Mouse (Mus musculus): ENCODE data around the gene Prcp. TPM values are rescaled to one million over a fixed set of nuclear protein-coding genes. Genes with fewer than 3 reads are reported as not detected.

Gene Prcp
- total and polyA plus RNA-seq, 3 experiments, result 12.9 to 42.5 (median 41.2) TPM

GRCm38 (mm10) chr7:92884998-92885660 lies 10.9 kb downstream of the Prcp start:
- Histone ChIP-seq H3K4me3 (ENCODE audit: low read depth, low read length) (no peak overlapping the region), H3K9me3 (replicated peaks) (no peaks in the 10 kb centered on the region), H3K36me3 (replicated peaks) (peaks cover 56% of the 10 kb centered on the region), H3K27me3 (ENCODE audit: insufficient read depth, low read length) (no peaks in the 10 kb centered on the region), H3K4me1 (ENCODE audit: insufficient read depth, low read depth, low read length) (peaks cover 5% of the 10 kb centered on the region)
- DNase-seq (ENCODE audit: low spot score) (no peak), ATAC-seq (ENCODE audit: extremely low read depth, insufficient number of reproducible peaks, low FRiP score, poor library complexity, severe bottlenecking) (no peak)
- no peak for TF ChIP-seq CTCF (IDR thresholded peaks at IDR 0.05; ENCODE audit: low read depth, low read length)
- TF ChIP-seq GATA2 (IDR thresholded peaks at IDR 0.05; ENCODE audit: borderline replicate concordance, low read depth, low read length), result no peak
- no peak for TF ChIP-seq TAL1 (conservative IDR thresholded peaks at IDR 0.05; ENCODE audit: low read depth, low read length)
- no peak for TF ChIP-seq GATA1 (IDR thresholded peaks at IDR 0.05; ENCODE audit: borderline replicate concordance, low read length)
- no peak for TF ChIP-seq POLR2AphosphoS5 (IDR thresholded peaks at IDR 0.05; ENCODE audit: insufficient replicate concordance, low read depth, low read length)

- TF ChIP-seq POLR2AphosphoS5 (IDR thresholded peaks at IDR 0.05; ENCODE audit: insufficient replicate concordance, low read depth, low read length) (no peak), GATA1 (IDR thresholded peaks at IDR 0.05; ENCODE audit: borderline replicate concordance, low read length) (no peak), TAL1 (conservative IDR thresholded peaks at IDR 0.05; ENCODE audit: low read depth, low read length) (no peak), CTCF (IDR thresholded peaks at IDR 0.05; ENCODE audit: low read depth, low read length) (no peak), GATA2 (IDR thresholded peaks at IDR 0.05; ENCODE audit: borderline replicate concordance, low read depth, low read length) (no peak)
- ATAC-seq (ENCODE audit: extremely low read depth, insufficient number of reproducible peaks, low FRiP score, poor library complexity, severe bottlenecking) (no peak), DNase-seq (ENCODE audit: low spot score) (no peak)
- H3K9me3 ChIP-seq (replicated peaks), result no peaks in the 10 kb centered on the region
- H3K36me3 ChIP-seq (replicated peaks), result peaks cover 53% of the 10 kb centered on the region
- H3K4me1 ChIP-seq (ENCODE audit: insufficient read depth, low read depth, low read length), result peaks cover 5% of the 10 kb centered on the region
- H3K27me3 ChIP-seq (ENCODE audit: insufficient read depth, low read length), result no peaks in the 10 kb centered on the region
- no peak overlapping the region for H3K4me3 ChIP-seq (ENCODE audit: low read depth, low read length)
These were observed 12.5 kb downstream of the Prcp start for GRCm38 (mm10) chr7:92886801-92887200.

- Histone ChIP-seq H3K27me3 (ENCODE audit: insufficient read depth, low read length) (no peaks in the 10 kb centered on the region), H3K36me3 (replicated peaks) (peaks cover 49% of the 10 kb centered on the region), H3K9me3 (replicated peaks) (no peaks in the 10 kb centered on the region), H3K4me1 (ENCODE audit: insufficient read depth, low read depth, low read length) (peaks cover 5% of the 10 kb centered on the region), H3K4me3 (ENCODE audit: low read depth, low read length) (no peak overlapping the region)
- DNase-seq (ENCODE audit: low spot score) (no peak), ATAC-seq (ENCODE audit: extremely low read depth, insufficient number of reproducible peaks, low FRiP score, poor library complexity, severe bottlenecking) (no peak)
- TF ChIP-seq CTCF (IDR thresholded peaks at IDR 0.05; ENCODE audit: low read depth, low read length) (no peak), GATA1 (IDR thresholded peaks at IDR 0.05; ENCODE audit: borderline replicate concordance, low read length) (no peak), GATA2 (IDR thresholded peaks at IDR 0.05; ENCODE audit: borderline replicate concordance, low read depth, low read length) (no peak), TAL1 (conservative IDR thresholded peaks at IDR 0.05; ENCODE audit: low read depth, low read length) (no peak), POLR2AphosphoS5 (IDR thresholded peaks at IDR 0.05; ENCODE audit: insufficient replicate concordance, low read depth, low read length) (no peak)
These were observed 13.0 kb downstream of the Prcp start for GRCm38 (mm10) chr7:92887230-92887629.

- TF ChIP-seq CTCF (IDR thresholded peaks at IDR 0.05; ENCODE audit: low read depth, low read length), result no peak
- TF ChIP-seq POLR2AphosphoS5 (IDR thresholded peaks at IDR 0.05; ENCODE audit: insufficient replicate concordance, low read depth, low read length), result no peak
- TF ChIP-seq GATA1 (IDR thresholded peaks at IDR 0.05; ENCODE audit: borderline replicate concordance, low read length), result no peak
- no peak for TF ChIP-seq GATA2 (IDR thresholded peaks at IDR 0.05; ENCODE audit: borderline replicate concordance, low read depth, low read length)
- TF ChIP-seq TAL1 (conservative IDR thresholded peaks at IDR 0.05; ENCODE audit: low read depth, low read length), result no peak
- Histone ChIP-seq H3K4me3 (ENCODE audit: low read depth, low read length) (no peak overlapping the region), H3K9me3 (replicated peaks) (no peaks in the 10 kb centered on the region), H3K4me1 (ENCODE audit: insufficient read depth, low read depth, low read length) (no peaks in the 10 kb centered on the region; the same call in 1 of the 2 replicates), H3K27me3 (ENCODE audit: insufficient read depth, low read length) (no peaks in the 10 kb centered on the region), H3K36me3 (replicated peaks) (peaks cover 30% of the 10 kb centered on the region)
- no peak for ATAC-seq (ENCODE audit: extremely low read depth, insufficient number of reproducible peaks, low FRiP score, poor library complexity, severe bottlenecking)
- no peak for DNase-seq (ENCODE audit: low spot score)
These were observed 15.9 kb downstream of the Prcp start for GRCm38 (mm10) chr7:92890211-92890610.

- ATAC-seq (ENCODE audit: extremely low read depth, insufficient number of reproducible peaks, low FRiP score, poor library complexity, severe bottlenecking), result no peak
- no peaks in the 10 kb centered on the region; the same call in 1 of the 2 replicates for H3K4me1 ChIP-seq (ENCODE audit: insufficient read depth, low read depth, low read length)
These were observed 16.5 kb downstream of the Prcp start for GRCm38 (mm10) chr7:92890618-92891230.

GRCm38 (mm10) chr7:92893478-92893877 lies 19.2 kb downstream of the Prcp start:
- DNase-seq (ENCODE audit: low spot score), result no peak
- no peaks in the 10 kb centered on the region for H3K4me1 ChIP-seq (ENCODE audit: insufficient read depth, low read depth, low read length)
- H3K9me3 ChIP-seq (replicated peaks), result no peaks in the 10 kb centered on the region
- H3K27me3 ChIP-seq (ENCODE audit: insufficient read depth, low read length), result no peaks in the 10 kb centered on the region
- no peak for TF ChIP-seq GATA2 (IDR thresholded peaks at IDR 0.05; ENCODE audit: borderline replicate concordance, low read depth, low read length)
- 0 out of 2 replicates have a peak, but pooled peaks have one; percentile 22 for TF ChIP-seq CTCF (IDR thresholded peaks at IDR 0.05; ENCODE audit: low read depth, low read length)
- TF ChIP-seq GATA1 (IDR thresholded peaks at IDR 0.05; ENCODE audit: borderline replicate concordance, low read length), result no peak
- TF ChIP-seq POLR2AphosphoS5 (IDR thresholded peaks at IDR 0.05; ENCODE audit: insufficient replicate concordance, low read depth, low read length), result no peak
- TF ChIP-seq TAL1 (conservative IDR thresholded peaks at IDR 0.05; ENCODE audit: low read depth, low read length), result no peak
- no peak overlapping the region for H3K4me3 ChIP-seq (ENCODE audit: low read depth, low read length)
- no peak for ATAC-seq (ENCODE audit: extremely low read depth, insufficient number of reproducible peaks, low FRiP score, poor library complexity, severe bottlenecking)
- peaks cover 14% of the 10 kb centered on the region for H3K36me3 ChIP-seq (replicated peaks)

More at GRCm38 (mm10) chr7:92890618-92891230, 16.5 kb downstream of the Prcp start:
- TF ChIP-seq CTCF (IDR thresholded peaks at IDR 0.05; ENCODE audit: low read depth, low read length), result no peak
- TF ChIP-seq GATA2 (IDR thresholded peaks at IDR 0.05; ENCODE audit: borderline replicate concordance, low read depth, low read length), result no peak
- TF ChIP-seq TAL1 (conservative IDR thresholded peaks at IDR 0.05; ENCODE audit: low read depth, low read length), result no peak
- TF ChIP-seq POLR2AphosphoS5 (IDR thresholded peaks at IDR 0.05; ENCODE audit: insufficient replicate concordance, low read depth, low read length), result no peak
- no peak for TF ChIP-seq GATA1 (IDR thresholded peaks at IDR 0.05; ENCODE audit: borderline replicate concordance, low read length)
- Histone ChIP-seq H3K9me3 (replicated peaks) (no peaks in the 10 kb centered on the region), H3K27me3 (ENCODE audit: insufficient read depth, low read length) (no peaks in the 10 kb centered on the region), H3K36me3 (replicated peaks) (peaks cover 27% of the 10 kb centered on the region), H3K4me3 (ENCODE audit: low read depth, low read length) (no peak overlapping the region)
- no peak for DNase-seq (ENCODE audit: low spot score)

All from G1E (cell line).